Mouse (Mus musculus): ENCODE results near the gene Vmn1r52.
"Not testable (repeated sequence)": the region's sequence is repeated elsewhere in the genome, so short reads cannot be mapped to it uniquely, and the experiment has no call there.

The Vmn1r52 gene

GRCm38 (mm10) chr6:90174508-90174907 is at the start of gene Vmn1r52:
TSS of gene Vmn1r52 (plus strand) at chr6:90174808.
- POLR2A ChIA-PET, result no interaction called here

DNA sequence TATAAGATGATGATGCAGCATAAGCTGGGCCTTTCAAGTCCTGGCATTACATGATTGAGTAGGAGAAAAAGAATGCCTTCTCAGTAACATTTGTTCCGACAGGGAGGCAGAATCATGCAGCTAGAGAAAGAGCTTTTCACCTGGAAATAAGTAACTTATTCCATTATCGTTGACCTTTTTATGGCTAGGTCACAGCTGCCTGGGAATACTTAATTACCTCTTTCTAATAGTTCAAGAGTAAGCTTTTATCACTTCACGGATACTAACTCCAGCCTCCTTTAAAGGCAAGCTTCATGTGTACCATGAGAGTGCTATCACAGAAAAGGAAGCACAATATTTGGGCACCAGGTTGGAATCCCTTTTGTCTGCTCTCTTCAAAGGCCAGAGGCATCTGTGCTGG is 14.5 kb upstream of the Vmn1r52 start:
- POLR2A ChIA-PET, result interaction anchor here in 1 of 4 experiments (0.6 kb wide), 1 partner anchor 481 kb away, joined by 3 read pairs; no protein-coding TSS in a partner anchor

More at GRCm38 (mm10) chr6:90174508-90174907, at the start of gene Vmn1r52:
- CTCF ChIA-PET, result no interaction called here

DNA sequence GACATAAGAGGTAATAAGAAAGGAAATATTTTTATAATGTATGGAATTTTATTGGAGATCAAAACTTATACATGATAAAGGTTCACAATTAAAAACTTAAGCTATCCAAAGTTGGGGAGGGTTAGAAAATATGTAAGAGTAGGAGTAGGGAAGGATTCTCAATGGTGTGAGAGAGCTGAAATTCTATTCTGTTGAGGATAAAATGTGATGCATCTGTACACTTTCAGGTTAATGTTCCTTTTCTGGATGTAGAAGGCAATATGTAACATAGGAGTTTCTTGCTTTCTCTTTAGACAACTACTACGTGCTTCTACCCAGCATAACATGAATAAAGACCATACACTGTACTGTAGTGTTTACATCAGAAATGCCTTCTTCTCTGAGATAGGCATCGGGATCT is 27.9 kb downstream of the Vmn1r52 start, which contains the start of gene V1ra8:
TSS of gene V1ra8 (plus strand) at position 301 of the 400 bp plus-strand sequence.
- POLR2A ChIA-PET, CTCF ChIA-PET: not testable (repeated sequence)

More for the DNA sequence above, 14.5 kb upstream of the Vmn1r52 start:
- CTCF ChIA-PET, result no interaction called here

DNA sequence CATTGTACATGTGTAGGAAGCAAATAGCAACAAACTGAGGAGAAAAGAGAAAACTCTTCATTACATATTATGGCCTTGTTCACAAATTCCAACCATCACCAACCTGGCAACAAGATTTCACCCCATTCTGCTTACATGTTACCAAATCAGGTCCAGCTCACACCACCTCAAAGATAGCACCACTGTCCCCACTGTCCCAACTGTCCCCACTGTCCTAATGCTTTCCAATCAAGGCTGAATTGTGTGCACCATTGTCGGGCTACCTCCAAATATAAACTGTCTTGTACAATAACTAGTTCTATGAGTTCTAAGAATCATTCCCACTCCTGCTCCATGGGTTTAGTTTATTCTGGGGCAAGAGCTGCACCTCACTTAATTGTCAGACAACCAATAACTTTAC is 49.7 kb downstream of the Vmn1r52 start, which contains the start of gene Vmn1r53:
TSS of gene Vmn1r53 (minus strand) at position 101 of the 400 bp plus-strand sequence.
- ChIA-PET CTCF (no interaction called here), POLR2A (no interaction called here)

Measured in embryonic stem cell, embryonic (primary cell).